Mouse (Mus musculus) lung, adult 2 months (tissue): ENCODE results near the gene Foxs1. TPM values are rescaled to one million over a fixed set of nuclear protein-coding genes. Genes with fewer than 3 reads are reported as not detected.

ENCODE experiments used
- DNase-seq: peaks from one replicate; pipeline ENCODE4 v3.0.0; 2022
- H3K4me1 ChIP-seq: fragments of 200-500 bp; 2 replicates; pipeline ENCODE4 v1.6.1; 2011; ENCODE audit warnings: low read length; ENCODE audit not compliant: control insufficient read depth, insufficient read depth
- H3K4me3 ChIP-seq: fragments of 200-500 bp; replicated peaks from 2 replicates; pipeline ENCODE3; 2011; ENCODE audit warnings: low read depth, mild to moderate bottlenecking, control low read depth, low read length; ENCODE audit errors: extremely low read depth
- CTCF ChIP-seq: fragments of 200-500 bp; IDR thresholded peaks from 2 replicates; pipeline ENCODE4 v1.5.1; 2011; ENCODE audit warnings: mild to moderate bottlenecking, low read length, control low read depth; ENCODE audit not compliant: insufficient read depth
- POLR2A ChIP-seq: fragments of 200-500 bp; IDR thresholded peaks from 2 replicates; pipeline ENCODE4 v1.6.1; 2011; ENCODE audit warnings: low read depth, mild to moderate bottlenecking, control low read depth, low read length, borderline replicate concordance; ENCODE audit errors: extremely low read depth
- WGBS: fragments of 180-500 bp; shearing (Covaris S2); methylation state at CpG from one replicate; pipeline ENCODE4 v1.1.7; 2018; 5-methylcytosine and 5-hydroxymethylcytosine counted together
- polyA plus RNA-seq: library from polyadenylated mRNA; depleted of rRNA; stranded (reverse); fragments of >200 nt; gene quantifications from 2 replicates; pipeline ENCODE4 v1.2.3, GENCODE M21; 2012

The Foxs1 gene
- polyA plus RNA-seq, 1 experiment = 11.1 TPM

DNA sequence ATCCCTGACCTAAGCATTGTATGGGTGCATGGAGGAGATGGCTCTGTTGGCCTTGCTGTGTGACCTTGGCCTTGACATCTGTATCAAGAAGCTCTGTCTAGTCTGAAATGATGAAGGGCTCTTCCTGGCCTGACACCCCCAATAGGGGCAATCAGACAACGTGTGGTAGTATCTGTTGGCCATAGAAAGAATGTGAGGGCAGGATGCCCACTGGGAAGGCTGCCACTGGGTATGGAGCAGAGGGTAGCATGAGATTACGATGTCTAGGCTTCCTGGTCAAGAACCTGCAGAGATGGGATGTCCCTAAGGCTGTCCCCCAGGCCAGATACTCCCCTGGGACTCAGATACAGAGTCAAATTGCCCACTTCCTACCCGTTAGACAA, 4.0 kb downstream of the Foxs1 start:
- H3K4me3 ChIP-seq = no peak overlapping the region
- 66% methylated on average over 3 of the region's 3 CpGs for WGBS
- TF ChIP-seq POLR2A = no peak
- TF ChIP-seq CTCF = no peak
- H3K4me1 ChIP-seq = no peaks in the 10 kb centered on the region
- DNase-seq = no peak

DNA sequence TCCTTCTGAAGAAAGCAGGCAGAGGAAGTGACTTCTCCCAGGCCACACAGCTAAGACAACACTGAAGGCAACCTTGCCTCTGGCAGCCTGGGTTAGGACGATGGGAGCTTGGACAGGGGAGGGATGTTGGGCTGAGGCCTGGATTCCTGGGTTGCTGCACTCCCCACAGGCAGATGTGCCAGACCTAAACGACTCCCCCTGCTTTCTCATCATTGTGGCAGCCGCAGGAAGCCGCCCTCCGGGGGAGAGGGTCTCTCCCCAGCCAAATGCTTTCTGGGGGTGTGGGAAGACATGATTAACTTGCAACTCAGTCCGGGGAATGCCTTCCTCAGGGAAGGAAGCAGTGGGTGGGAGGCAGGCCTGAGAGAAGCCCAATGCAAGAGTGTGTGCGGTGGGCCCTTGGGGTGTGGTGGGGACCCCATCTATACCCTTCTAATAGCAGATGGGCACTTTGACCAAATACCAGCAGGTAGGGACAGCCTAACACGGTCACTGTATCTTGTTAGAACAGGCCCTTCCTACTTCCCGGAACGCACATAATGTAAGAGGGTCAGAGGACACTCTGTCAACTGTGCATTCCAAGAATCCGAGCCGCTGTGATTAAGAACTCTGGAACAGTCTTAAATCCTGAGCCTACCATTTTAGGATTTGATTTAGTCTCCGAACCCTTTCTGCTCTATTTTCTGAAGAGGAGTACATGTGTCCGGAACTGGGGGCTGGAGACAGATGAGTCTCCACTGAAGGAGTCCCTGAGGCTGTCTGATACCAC, 4.6 kb downstream of the Foxs1 start:
- TF ChIP-seq CTCF = no peak
- TF ChIP-seq POLR2A = no peak
- Histone ChIP-seq H3K4me3 (no peak overlapping the region), H3K4me1 (no peaks in the 10 kb centered on the region)
- 49% methylated on average over 14 of the region's 14 CpGs for WGBS
- no peak for DNase-seq

DNA sequence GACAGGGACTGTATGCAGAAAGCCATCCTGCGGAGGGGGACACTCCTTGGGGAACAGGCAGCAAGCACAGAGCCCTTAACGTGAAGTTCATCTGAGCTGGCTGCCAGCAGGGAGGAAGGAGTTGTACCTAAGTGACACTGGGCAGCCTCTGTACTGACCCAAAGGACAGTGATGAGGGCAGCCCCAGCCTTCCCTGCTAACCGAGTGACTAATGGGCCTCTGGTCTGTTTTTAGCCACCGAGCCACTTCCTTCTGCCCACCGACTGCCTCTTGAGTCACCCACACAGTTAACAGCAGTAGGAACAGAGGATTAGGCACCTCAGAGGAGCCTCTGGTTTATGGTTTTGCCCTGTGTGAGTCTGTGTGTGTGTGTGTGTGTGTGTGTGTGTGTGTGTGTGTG, 5.6 kb downstream of the Foxs1 start:
- no peak for TF ChIP-seq CTCF
- no peak for TF ChIP-seq POLR2A
- Histone ChIP-seq H3K4me3 (no peak overlapping the region), H3K4me1 (no peaks in the 10 kb centered on the region)
- WGBS = 45% methylated on average over 5 of the region's 5 CpGs
- DNase-seq = no peak

DNA sequence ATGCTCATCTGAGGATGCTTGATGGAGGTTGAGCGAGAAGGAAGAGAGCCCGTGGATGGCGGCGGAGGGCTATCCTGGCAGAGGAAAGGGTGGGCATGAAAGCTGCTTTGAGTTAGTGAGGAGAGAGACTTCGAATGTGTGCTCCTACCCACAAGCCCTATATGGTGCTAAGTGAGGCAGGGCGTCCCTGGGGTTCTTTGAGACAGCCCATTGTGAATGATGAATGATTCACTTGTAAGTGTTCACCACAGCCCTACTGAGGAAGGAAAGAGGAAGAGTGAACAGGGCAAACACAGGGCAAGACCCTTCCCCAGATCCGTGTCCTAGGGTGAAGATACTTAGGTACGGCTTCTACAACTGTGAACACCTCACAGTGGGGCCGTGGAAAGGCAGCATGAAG, 6.1 kb downstream of the Foxs1 start:
- TF ChIP-seq CTCF = no peak
- TF ChIP-seq POLR2A = no peak
- no peak overlapping the region for H3K4me3 ChIP-seq
- H3K4me1 ChIP-seq = no peaks in the 10 kb centered on the region
- DNase-seq = no peak
- 66% methylated on average over 9 of the region's 9 CpGs for WGBS

DNA sequence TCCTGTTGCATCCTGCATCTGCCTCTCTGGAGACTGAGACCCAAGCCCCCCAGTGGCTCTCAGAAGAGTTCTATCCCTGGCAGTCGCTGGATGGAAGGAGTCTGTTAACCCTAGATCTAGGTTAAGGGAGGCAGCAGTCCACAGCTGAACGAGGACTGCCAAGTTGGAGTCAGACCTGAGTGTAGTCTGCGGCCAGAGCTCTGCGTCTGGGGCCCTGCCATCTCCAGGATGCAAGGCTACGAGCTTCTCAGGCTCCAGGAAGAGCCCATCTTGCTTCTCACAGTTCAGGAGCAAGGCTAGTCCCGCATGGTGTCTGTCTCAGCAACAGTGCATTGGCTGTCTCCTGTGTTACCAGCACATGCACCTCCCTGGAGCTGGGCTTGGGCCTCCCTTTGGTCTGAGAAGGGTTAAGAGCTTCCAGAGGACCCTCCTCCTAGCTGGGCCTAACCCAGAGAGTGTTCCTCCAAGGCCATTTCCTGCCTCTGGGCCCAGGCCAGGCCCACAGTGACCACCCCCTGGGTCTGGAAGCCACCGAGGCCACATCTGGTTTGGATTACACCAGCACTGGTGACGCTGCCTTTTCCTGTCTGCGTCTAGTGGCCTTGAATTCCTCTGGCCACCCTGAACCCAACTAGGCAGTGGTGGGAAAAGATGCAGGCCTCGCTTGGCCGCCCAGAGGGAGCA, 7.7 kb downstream of the Foxs1 start:
- no peak overlapping the region for H3K4me3 ChIP-seq
- 44% methylated on average over 11 of the region's 11 CpGs for WGBS
- TF ChIP-seq CTCF = no peak
- TF ChIP-seq POLR2A = no peak
- H3K4me1 ChIP-seq = no peaks in the 10 kb centered on the region
- no peak for DNase-seq

DNA sequence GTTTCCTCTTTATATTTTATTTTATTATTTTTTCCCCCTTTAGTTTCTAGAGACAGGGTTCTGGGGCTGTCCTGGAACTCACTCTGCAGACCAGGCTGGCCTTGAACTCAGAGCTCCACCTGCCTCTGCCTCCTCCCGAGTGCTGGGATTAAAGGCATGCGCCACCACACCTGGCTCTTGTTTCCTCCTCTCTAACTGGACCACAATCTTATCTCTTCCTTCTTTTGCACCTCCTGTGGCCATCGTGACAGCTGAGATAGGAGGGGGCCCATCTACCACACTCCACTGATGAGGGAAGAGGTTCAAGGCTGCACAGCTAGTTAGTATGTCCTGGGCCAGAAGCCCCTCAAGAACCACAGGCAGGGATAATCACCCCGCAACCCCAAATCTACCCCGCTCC, 8.5 kb downstream of the Foxs1 start:
- Histone ChIP-seq H3K4me1 (no peaks in the 10 kb centered on the region), H3K4me3 (no peak overlapping the region)
- no peak for TF ChIP-seq POLR2A
- no peak for TF ChIP-seq CTCF
- no peak for DNase-seq
- WGBS = 64% methylated on average over 5 of the region's 5 CpGs

DNA sequence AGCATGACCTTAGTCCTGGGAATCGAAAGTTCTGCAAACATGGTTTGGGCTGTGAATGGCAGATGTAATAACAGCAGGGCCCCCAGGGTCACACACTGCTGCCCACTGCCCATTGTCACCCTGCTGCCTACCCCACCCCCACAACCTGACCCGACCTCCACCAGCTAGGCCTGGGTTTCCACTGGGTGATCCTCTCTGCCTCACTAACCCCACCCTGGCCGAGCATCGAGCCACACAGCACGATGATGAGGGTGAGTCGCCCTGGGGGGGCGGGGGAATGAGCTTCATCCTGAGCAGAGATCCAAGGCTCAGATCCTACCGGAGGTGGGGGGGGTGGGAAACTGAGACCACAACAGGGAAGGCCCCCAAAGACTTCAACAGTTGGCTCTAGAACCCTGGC, 8.9 kb downstream of the Foxs1 start:
- 53% methylated on average over 8 of the region's 8 CpGs for WGBS
- no peak overlapping the region for H3K4me3 ChIP-seq

DNA sequence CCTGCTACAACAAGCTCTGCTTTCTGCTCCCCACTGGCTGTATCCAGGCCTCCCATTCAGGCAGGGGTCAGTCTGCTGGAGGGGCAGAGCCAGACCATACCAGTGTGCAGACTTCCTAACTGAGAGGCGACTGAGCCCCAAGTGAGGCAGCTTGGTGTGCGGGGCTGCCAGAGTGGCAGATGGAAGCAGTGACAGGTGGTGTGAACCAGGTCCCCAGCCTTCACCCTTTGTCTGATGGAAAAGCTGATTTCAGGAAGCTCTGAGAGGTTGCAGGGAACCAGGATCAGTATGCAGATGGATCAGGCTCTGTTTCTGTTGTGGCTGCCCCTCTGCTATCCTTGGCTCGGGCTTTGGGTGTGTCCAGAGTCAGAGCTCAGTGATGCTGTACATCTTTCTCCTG, 9.4 kb downstream of the Foxs1 start:
- no peak for DNase-seq
- TF ChIP-seq POLR2A (no peak), CTCF (no peak)
- Histone ChIP-seq H3K4me1 (no peaks in the 10 kb centered on the region), H3K4me3 (no peak overlapping the region)
- WGBS = 83% methylated on average over 3 of the region's 3 CpGs

More for the DNA sequence above, 8.9 kb downstream of the Foxs1 start:
- no peak for DNase-seq
- H3K4me1 ChIP-seq = no peaks in the 10 kb centered on the region
- TF ChIP-seq POLR2A (no peak), CTCF (no peak)

DNA sequence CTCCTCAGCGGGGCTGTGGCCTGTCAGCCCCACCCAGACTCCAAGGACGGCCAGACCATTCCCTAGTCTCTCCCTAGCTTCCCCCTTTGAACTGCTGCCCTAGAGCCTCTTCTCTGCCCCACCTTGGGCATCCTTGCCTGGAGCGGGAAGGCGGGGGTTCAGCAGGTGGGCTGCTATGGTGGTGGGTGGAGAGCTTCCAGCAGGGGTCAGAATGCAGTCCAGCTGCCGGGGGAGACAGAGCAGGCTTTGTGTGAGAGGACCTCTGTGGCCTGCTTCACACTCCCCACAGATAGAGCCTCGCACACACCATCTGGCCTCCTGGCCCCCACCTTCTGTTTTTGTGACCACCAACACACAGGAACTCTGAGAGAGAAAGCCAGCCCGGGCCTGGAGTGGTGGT, 10.6 kb downstream of the Foxs1 start:
- no peak for DNase-seq
- WGBS = 46% methylated on average over 7 of the region's 7 CpGs
- TF ChIP-seq CTCF (no peak), POLR2A (no peak)

DNA sequence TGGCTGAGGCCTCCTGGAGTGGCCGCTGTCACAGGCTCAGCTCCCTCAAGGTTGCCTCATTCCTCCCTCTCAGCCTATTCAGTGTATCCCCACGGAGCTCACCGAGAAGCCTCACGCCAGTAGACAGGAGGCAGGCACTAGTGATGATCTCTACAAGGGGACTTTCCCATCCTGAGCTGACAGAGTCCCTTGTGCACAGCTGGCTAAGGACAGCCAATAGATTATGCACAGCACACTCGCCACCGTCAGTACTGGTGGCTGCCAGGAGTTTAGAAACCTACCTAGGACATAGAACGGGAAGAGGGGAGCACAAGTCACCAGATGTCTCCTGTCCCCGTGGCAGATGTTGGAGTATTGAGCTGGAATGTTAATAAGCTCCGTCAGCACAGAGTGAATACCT, 15.3 kb downstream of the Foxs1 start:
- 59% methylated on average over 9 of the region's 9 CpGs for WGBS
- Histone ChIP-seq H3K4me3 (no peak overlapping the region), H3K4me1 (0 out of 2 replicates have a peak, but pooled peaks cover 4% of the 10 kb centered on the region)
- no peak for DNase-seq
- TF ChIP-seq POLR2A = no peak
- no peak for TF ChIP-seq CTCF

More for the DNA sequence above, 10.6 kb downstream of the Foxs1 start:
- no peaks in the 10 kb centered on the region for H3K4me1 ChIP-seq
- no peak overlapping the region for H3K4me3 ChIP-seq
